Comparison of ENCODE assay signal across 26 mouse cellular contexts in the genomic region with DNA sequence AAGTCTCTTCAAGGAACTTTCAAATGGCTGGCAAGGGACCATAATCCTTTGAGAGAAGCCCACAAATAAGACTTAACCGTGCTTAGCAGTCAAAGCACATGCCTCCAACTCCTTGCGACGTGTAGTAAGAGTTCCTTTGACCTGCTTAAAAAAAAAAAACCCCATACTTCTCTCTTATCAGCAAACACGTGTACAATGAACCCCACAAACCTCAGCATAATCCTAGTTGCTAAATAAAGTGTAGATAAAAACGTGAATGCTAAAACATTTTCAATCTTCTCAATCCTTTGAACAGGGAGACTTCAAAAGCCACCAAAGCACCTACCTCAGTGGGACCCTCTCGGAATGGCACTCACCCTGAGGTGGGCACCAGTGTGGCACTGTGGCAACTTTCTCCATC. TPM values are rescaled to one million over a fixed set of nuclear protein-coding genes. Genes with fewer than 3 reads are reported as not detected.
"Had no signal": no experiment of that assay in that cellular context is flagged by ENCODE, and none has a peak within 500 bp of the region (broad histone marks: within the 10 kb centered on the region; RNA-seq: fewer than 3 reads in every experiment).

No protein-coding gene starts in this region.

- H3K36me3 ChIP-seq: midbrain, embryonic 10.5 days; midbrain, embryonic 12.5 days; neural tube, embryonic 13.5 days; neural tube, embryonic 15.5 days had no signal

- H3K27ac ChIP-seq: liver, embryonic 14.5 days; midbrain, embryonic 10.5 days; midbrain, embryonic 12.5 days; neural tube, embryonic 13.5 days; neural tube, embryonic 15.5 days had no signal

- H3K27me3 ChIP-seq: neural tube, embryonic 15.5 days had no signal

- H3K9me3 ChIP-seq: midbrain, embryonic 10.5 days; midbrain, embryonic 12.5 days; neural tube, embryonic 13.5 days; neural tube, embryonic 15.5 days had no signal

- DNase-seq: lung, adult 18-20 months; lung, embryonic 14.5 days; lung, postnatal 10 days; lung, postnatal 4 days; midbrain, embryonic 14.5 days; retina, postnatal 1 day; right cerebral cortex, adult 18-20 months; right cerebral cortex, postnatal 25 days; right cerebral cortex, postnatal 4 days; spleen, adult 18-20 months; thymus, postnatal 14 days; thymus, postnatal 36 days had no signal

- H3K4me3 ChIP-seq: midbrain, embryonic 10.5 days; midbrain, embryonic 12.5 days; myocyte; neural tube, embryonic 13.5 days; neural tube, embryonic 15.5 days had no signal

- H3K9ac ChIP-seq: liver, embryonic 14.5 days; lung, embryonic 14.5 days; midbrain, embryonic 12.5 days; neural tube, embryonic 13.5 days; neural tube, embryonic 15.5 days had no signal

RNA-seq across cellular contexts. Expression of a gene that starts 7.3 kb away (rescaled TPM):
- total RNA-seq: megakaryocyte-erythroid progenitor cell, adult 5-6 weeks had no signal

RNA-seq across cellular contexts. Expression of a gene that starts 37.6 kb away (rescaled TPM):
- total RNA-seq: megakaryocyte, adult 5-6 weeks; megakaryocyte-erythroid progenitor cell, adult 5-6 weeks had no signal
- polyA plus RNA-seq: lung, embryonic 16.5 days; midbrain, embryonic 10.5 days; midbrain, embryonic 12.5 days; midbrain, embryonic 14.5 days; midbrain, embryonic 16.5 days; myocyte; neural tube, embryonic 11.5 days; neural tube, embryonic 13.5 days; small intestine, adult 2 months; stomach, embryonic 14.5 days; testis, adult 2 months had no signal
